Mouse (Mus musculus): ENCODE measurements around the gene Cdc6. TPM values are rescaled to one million over a fixed set of nuclear protein-coding genes. Genes with fewer than 3 reads are reported as not detected.
"Not testable (repeated sequence)": the region's sequence is repeated elsewhere in the genome, so short reads cannot be mapped to it uniquely, and the experiment has no call there.

The Cdc6 gene
- polyA plus RNA-seq, 1 experiment, result 24.1 TPM

GRCm38 (mm10) chr11:98919009-98919408 lies 11.4 kb downstream of the Cdc6 start:
- peaks cover 2% of the 10 kb centered on the region for H3K79me3 ChIP-seq (ENCODE audit: low read depth)
- no peak overlapping the region for H3ac ChIP-seq (ENCODE audit: control insufficient read depth, insufficient read length, low read depth)
- no peak overlapping the region for H3K4me3 ChIP-seq (ENCODE audit: insufficient read depth, poor library complexity, severe bottlenecking)
- H3K27me3 ChIP-seq (ENCODE audit: control insufficient read depth, insufficient read depth, insufficient read length), result no peaks in the 10 kb centered on the region
- TF ChIP-seq FOSL1 (IDR thresholded peaks at IDR 0.05; ENCODE audit: insufficient read depth, low read length, poor library complexity, severe bottlenecking) (no peak), CTCF (IDR thresholded peaks at IDR 0.05; ENCODE audit: control insufficient read depth, insufficient read depth, insufficient read length) (no peak), CEBPB (IDR thresholded peaks at IDR 0.05; ENCODE audit: low read depth) (no peak), MYOD1 (IDR thresholded peaks at IDR 0.05; ENCODE audit: control insufficient read depth, insufficient read length, low read depth) (no peak), MAX (IDR thresholded peaks at IDR 0.05) (no peak), USF1 (IDR thresholded peaks at IDR 0.05; ENCODE audit: low read depth) (no peak), MYOG (IDR thresholded peaks at IDR 0.05; ENCODE audit: control insufficient read depth, extremely low read depth, insufficient read length) (no peak)
- H3K36me3 ChIP-seq (ENCODE audit: control insufficient read depth, insufficient read depth), result peaks cover 93% of the 10 kb centered on the region
- no peaks in the 10 kb centered on the region for H3K79me2 ChIP-seq (ENCODE audit: control insufficient read depth, insufficient read depth)

- not testable (repeated sequence) for H3K79me2 ChIP-seq (ENCODE audit: control insufficient read depth, insufficient read depth); H3K4me3 ChIP-seq (ENCODE audit: insufficient read depth, poor library complexity, severe bottlenecking); H3K79me3 ChIP-seq (ENCODE audit: low read depth); H3ac ChIP-seq (ENCODE audit: control insufficient read depth, insufficient read length, low read depth); H3K27me3 ChIP-seq (ENCODE audit: control insufficient read depth, insufficient read depth, insufficient read length)
- H3K36me3 ChIP-seq (ENCODE audit: control insufficient read depth, insufficient read depth), result peaks cover 72% of the 10 kb centered on the region
- TF ChIP-seq CTCF (IDR thresholded peaks at IDR 0.05; ENCODE audit: control insufficient read depth, insufficient read depth, insufficient read length), result peak; percentile 5
Measured at GRCm38 (mm10) chr11:98921813-98922212, 14.2 kb downstream of the Cdc6 start.

GRCm38 (mm10) chr11:98922307-98922706 lies 14.7 kb downstream of the Cdc6 start:
- H3ac ChIP-seq (ENCODE audit: control insufficient read depth, insufficient read length, low read depth); H3K4me3 ChIP-seq (ENCODE audit: insufficient read depth, poor library complexity, severe bottlenecking); H3K27me3 ChIP-seq (ENCODE audit: control insufficient read depth, insufficient read depth, insufficient read length); H3K79me3 ChIP-seq (ENCODE audit: low read depth); H3K79me2 ChIP-seq (ENCODE audit: control insufficient read depth, insufficient read depth): not testable (repeated sequence)
- peak; percentile 54 for TF ChIP-seq CTCF (IDR thresholded peaks at IDR 0.05; ENCODE audit: control insufficient read depth, insufficient read depth, insufficient read length)
- peaks cover 67% of the 10 kb centered on the region for H3K36me3 ChIP-seq (ENCODE audit: control insufficient read depth, insufficient read depth)

- not testable (repeated sequence) for H3ac ChIP-seq (ENCODE audit: control insufficient read depth, insufficient read length, low read depth); H3K4me3 ChIP-seq (ENCODE audit: insufficient read depth, poor library complexity, severe bottlenecking); H3K79me3 ChIP-seq (ENCODE audit: low read depth); H3K27me3 ChIP-seq (ENCODE audit: control insufficient read depth, insufficient read depth, insufficient read length); H3K79me2 ChIP-seq (ENCODE audit: control insufficient read depth, insufficient read depth)
- H3K36me3 ChIP-seq (ENCODE audit: control insufficient read depth, insufficient read depth), result peaks cover 59% of the 10 kb centered on the region
Measured at GRCm38 (mm10) chr11:98922851-98923711, 15.5 kb downstream of the Cdc6 start.

DNA sequence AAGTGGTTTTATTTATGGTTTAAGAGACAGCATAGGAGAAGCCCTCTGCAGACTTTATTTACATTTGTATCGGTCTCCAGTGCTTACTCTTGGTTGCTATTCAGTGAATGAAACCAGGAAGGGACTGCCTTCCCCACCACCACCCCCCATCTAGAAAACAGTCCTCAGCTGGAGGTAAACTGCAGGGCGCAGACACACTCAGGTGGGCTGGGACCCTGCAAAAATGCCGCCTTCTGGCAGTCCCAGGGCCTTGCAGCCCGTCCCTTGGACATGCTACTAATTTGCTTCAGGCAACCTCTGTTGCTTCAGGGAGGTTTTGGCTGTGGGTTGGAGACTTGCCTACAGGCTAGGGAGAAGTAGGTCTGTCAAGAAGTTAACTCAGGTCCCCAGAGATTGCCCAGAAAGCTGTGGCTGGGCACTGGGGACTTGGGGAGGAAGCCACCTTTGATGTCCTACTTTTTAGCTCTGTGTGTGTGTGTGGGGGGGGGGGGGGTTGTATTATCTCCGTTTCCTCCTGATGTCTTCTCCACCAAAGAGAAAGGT lies 17.1 kb downstream of the Cdc6 start:
- peaks cover 43% of the 10 kb centered on the region for H3K36me3 ChIP-seq (ENCODE audit: control insufficient read depth, insufficient read depth)
- H3K79me2 ChIP-seq (ENCODE audit: control insufficient read depth, insufficient read depth), result no peaks in the 10 kb centered on the region
- TF ChIP-seq MAX (IDR thresholded peaks at IDR 0.05) (no peak), USF1 (IDR thresholded peaks at IDR 0.05; ENCODE audit: low read depth) (no peak)
- no peak overlapping the region for H3K4me3 ChIP-seq (ENCODE audit: insufficient read depth, poor library complexity, severe bottlenecking)
- H3ac ChIP-seq (ENCODE audit: control insufficient read depth, insufficient read length, low read depth), result no peak overlapping the region
- no peaks in the 10 kb centered on the region for H3K79me3 ChIP-seq (ENCODE audit: low read depth)
- no peaks in the 10 kb centered on the region for H3K27me3 ChIP-seq (ENCODE audit: control insufficient read depth, insufficient read depth, insufficient read length)

- Histone ChIP-seq H3K27me3 (ENCODE audit: control insufficient read depth, insufficient read depth, insufficient read length) (no peaks in the 10 kb centered on the region), H3K79me3 (ENCODE audit: low read depth) (no peaks in the 10 kb centered on the region), H3K36me3 (ENCODE audit: control insufficient read depth, insufficient read depth) (peaks cover 37% of the 10 kb centered on the region), H3ac (ENCODE audit: control insufficient read depth, insufficient read length, low read depth) (no peak overlapping the region), H3K79me2 (ENCODE audit: control insufficient read depth, insufficient read depth) (no peaks in the 10 kb centered on the region), H3K4me3 (ENCODE audit: insufficient read depth, poor library complexity, severe bottlenecking) (no peak overlapping the region)
- TF ChIP-seq USF1 (IDR thresholded peaks at IDR 0.05; ENCODE audit: low read depth) (no peak), CEBPB (IDR thresholded peaks at IDR 0.05; ENCODE audit: low read depth) (no peak), MYOD1 (IDR thresholded peaks at IDR 0.05; ENCODE audit: control insufficient read depth, insufficient read length, low read depth) (no peak), CTCF (IDR thresholded peaks at IDR 0.05; ENCODE audit: control insufficient read depth, insufficient read depth, insufficient read length) (no peak), MYOG (IDR thresholded peaks at IDR 0.05; ENCODE audit: control insufficient read depth, extremely low read depth, insufficient read length) (no peak), FOSL1 (IDR thresholded peaks at IDR 0.05; ENCODE audit: insufficient read depth, low read length, poor library complexity, severe bottlenecking) (no peak), MAX (IDR thresholded peaks at IDR 0.05) (no peak)
Measured at GRCm38 (mm10) chr11:98925265-98925721, 17.7 kb downstream of the Cdc6 start.
